Mouse (Mus musculus): ENCODE results near the gene Akirin1.

DNA sequence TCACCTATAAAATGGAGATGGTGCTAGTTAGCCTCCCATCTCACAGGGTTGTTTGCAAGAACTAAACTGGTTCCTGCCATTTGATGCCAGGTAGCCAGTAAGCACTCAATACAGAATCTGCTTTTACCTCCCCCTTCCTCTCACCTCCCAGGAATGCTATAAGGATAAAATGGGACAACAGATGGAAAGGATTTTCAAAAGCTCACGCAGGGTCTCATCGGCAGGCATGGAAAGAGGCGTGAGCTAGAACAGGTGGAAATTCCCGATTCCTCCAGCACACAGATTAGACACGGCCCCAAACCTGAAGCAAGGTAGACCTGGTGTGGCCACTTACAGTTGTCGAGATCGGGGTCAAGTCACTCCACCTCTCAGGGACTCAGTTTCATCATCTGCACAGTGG, 65.1 kb downstream of the Akirin1 start:
- TF ChIP-seq CTCF (IDR thresholded peaks at IDR 0.05; ENCODE audit: control insufficient read depth, insufficient read depth, low read length) (no peak), POLR2A (IDR thresholded peaks at IDR 0.05; ENCODE audit: borderline replicate concordance, control insufficient read depth, low read depth, low read length) (no peak)
